Mouse (Mus musculus) lung, embryonic 15.5 days (tissue): Measurements from ENCODE around the gene Ushbp1. TPM values are rescaled to one million over a fixed set of nuclear protein-coding genes. Genes with fewer than 3 reads are reported as not detected.
"Not testable (repeated sequence)": the region's sequence is repeated elsewhere in the genome, so short reads cannot be mapped to it uniquely, and the experiment has no call there.

Source experiments
- ATAC-seq: fragments of 200-750 bp; cut with Nextera tagmentation; 2 replicates; pipeline ENCODE4 v1.8.0; 2017; ENCODE audit warnings: moderate number of reproducible peaks, borderline replicate concordance; ENCODE audit not compliant: low FRiP score, low TSS enrichment; ENCODE audit errors: extremely low read depth
- H3K27ac ChIP-seq: fragments of 300-500 bp; sonication (generic); 2 replicates; pipeline ENCODE4 v1.5.1; 2015; ENCODE audit warnings: moderate library complexity, mild to moderate bottlenecking, inconsistent platforms
- H3K27me3 ChIP-seq: fragments of 300-500 bp; sonication (generic); 2 replicates; pipeline ENCODE4 v1.6.1; 2015; ENCODE audit warnings: inconsistent platforms
- H3K36me3 ChIP-seq: fragments of 300-500 bp; sonication (generic); 2 replicates; pipeline ENCODE4 v1.6.1; 2015; ENCODE audit warnings: inconsistent platforms
- H3K4me1 ChIP-seq: fragments of 300-500 bp; sonication (generic); 2 replicates; pipeline ENCODE4 v1.6.1; 2015; ENCODE audit warnings: inconsistent platforms
- H3K4me2 ChIP-seq: fragments of 300-500 bp; sonication (generic); 2 replicates; pipeline ENCODE4 v1.6.1; 2015; ENCODE audit warnings: inconsistent platforms, mild to moderate bottlenecking, moderate library complexity
- H3K4me3 ChIP-seq: fragments of 300-500 bp; sonication (generic); 2 replicates; pipeline ENCODE4 v1.5.1; 2015; ENCODE audit warnings: mild to moderate bottlenecking, inconsistent platforms
- H3K9ac ChIP-seq: fragments of 300-500 bp; sonication (generic); 2 replicates; pipeline ENCODE4 v1.6.1; 2015; ENCODE audit warnings: inconsistent platforms
- H3K9me3 ChIP-seq: fragments of 300-500 bp; sonication (generic); 2 replicates; pipeline ENCODE4 v1.6.1; 2016; ENCODE audit warnings: inconsistent platforms
- WGBS: fragments of 180-500 bp; shearing (Covaris S2); methylation state at CpG from one replicate; pipeline ENCODE4 v1.1.7; 2015; 5-methylcytosine and 5-hydroxymethylcytosine counted together
- polyA plus RNA-seq: library from polyadenylated mRNA; unstranded; fragments of >200 nt; fragmentation: Nextera tagmentation; extraction: Ambion mirVana; gene quantifications from 2 replicates; pipeline ENCODE4 v1.2.1, GENCODE M21; 2015

Gene Ushbp1
- polyA plus RNA-seq, 1 experiment from 2014 or later, result 30.7 TPM

DNA sequence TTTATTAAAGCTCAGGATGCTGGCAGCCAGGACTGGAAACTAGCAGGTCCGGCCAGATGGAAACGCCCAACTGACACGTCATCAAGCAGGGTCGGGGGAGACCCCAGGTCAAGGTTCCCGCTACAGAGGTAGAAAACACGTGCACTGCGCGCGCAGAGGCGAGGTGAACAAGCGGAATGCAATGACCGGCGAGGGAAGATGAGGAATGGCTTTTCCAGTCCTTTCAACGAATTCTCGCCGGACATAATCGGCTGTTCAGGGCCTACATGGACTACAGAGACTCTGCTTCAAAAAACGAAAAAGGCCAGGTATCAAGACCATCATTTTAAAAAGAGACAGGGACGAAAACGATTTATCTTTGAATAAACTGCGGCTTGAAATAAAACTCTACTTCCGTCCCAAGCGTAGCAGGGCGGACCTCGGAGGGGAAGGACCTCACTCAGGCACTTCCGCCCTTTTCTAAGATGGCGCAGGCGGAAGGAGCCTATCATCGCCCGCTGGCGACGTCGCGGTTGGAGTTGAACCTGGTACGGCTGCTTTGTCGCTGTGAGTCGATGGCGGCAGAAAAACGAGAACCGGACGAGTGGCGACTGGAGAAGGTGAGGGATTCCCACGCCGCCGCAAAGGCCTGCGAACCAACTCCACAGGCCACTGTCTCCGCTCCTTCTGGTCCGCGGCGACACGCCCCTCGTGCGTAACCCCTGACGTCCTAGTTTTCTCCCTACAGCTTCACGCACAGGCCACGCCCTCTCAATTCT, 28.7 kb downstream of the Ushbp1 start, which contains the start of gene Use1:
Gene Use1 (plus strand): TSS at position 78 of the 758 bp plus-strand sequence.
- Histone ChIP-seq H3K36me3 (peaks cover 10% of the 10 kb centered on the region; the same call in 1 of the 2 replicates), H3K9me3 (no peaks in the 10 kb centered on the region), H3K9ac (peak within 1 kb of the TSS; percentile 80), H3K4me1 (peaks cover 24% of the 10 kb centered on the region), H3K4me2 (peak within 1 kb of the TSS; percentile 83), H3K4me3 (peak within 1 kb of the TSS; percentile 73), H3K27ac (peak within 1 kb of the TSS; percentile 93), H3K27me3 (no peaks in the 10 kb centered on the region)
- WGBS, result under 1% methylated on average over 56 of the region's 56 CpGs
- ATAC-seq, result peak; percentile 86

DNA sequence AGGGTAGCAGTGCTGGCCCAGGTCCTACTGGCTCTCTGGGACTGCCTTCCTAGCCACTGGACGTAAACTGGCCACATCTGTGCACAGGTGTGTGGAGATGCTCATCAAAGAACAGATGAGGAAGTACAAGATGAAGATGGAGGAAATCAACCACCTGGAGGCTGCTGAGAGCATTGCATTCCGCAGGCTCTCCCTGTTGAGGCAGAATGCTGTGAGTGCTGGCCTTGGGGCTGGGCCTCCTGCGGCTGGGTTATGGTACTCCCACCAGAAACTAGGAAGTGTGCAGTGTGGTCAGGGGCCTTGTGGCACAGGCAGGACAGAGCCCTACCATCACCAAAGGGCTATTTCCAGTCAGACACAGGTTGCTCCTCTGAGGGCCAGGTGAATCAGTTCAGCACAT, 37.6 kb downstream of the Ushbp1 start:
- Histone ChIP-seq H3K36me3 (peaks cover 36% of the 10 kb centered on the region), H3K27me3 (no peaks in the 10 kb centered on the region), H3K9me3 (no peaks in the 10 kb centered on the region), H3K4me3 (no peak overlapping the region), H3K4me1 (no peaks in the 10 kb centered on the region), H3K4me2 (no peak overlapping the region), H3K9ac (no peak overlapping the region), H3K27ac (no peak overlapping the region)
- no peak for ATAC-seq
- 78% methylated on average over 3 of the region's 3 CpGs for WGBS

DNA sequence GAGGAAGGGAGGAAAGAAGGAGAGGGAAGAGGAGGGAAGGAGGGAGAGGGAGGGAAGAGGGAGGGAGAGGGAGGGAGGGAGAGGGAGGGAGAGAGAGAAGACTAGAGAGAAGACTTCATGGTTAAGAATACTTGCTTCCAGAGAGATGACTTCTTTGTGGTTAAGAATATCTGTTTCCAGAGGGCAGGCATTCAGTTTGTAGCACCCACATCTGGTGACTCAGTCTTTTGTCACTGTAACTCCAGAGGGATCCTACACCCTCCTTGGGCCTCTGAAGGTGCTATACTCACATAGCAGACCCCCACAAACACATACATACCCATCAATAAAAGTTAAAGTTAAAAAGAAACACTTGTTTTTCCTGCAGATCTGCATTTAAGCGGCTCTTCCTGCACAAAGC, 44.1 kb downstream of the Ushbp1 start:
- no peak overlapping the region for H3K9ac ChIP-seq
- H3K9me3 ChIP-seq, result no peaks in the 10 kb centered on the region
- no peaks in the 10 kb centered on the region for H3K4me1 ChIP-seq
- no peak overlapping the region for H3K4me2 ChIP-seq
- H3K36me3 ChIP-seq, result peaks cover 77% of the 10 kb centered on the region
- H3K4me3 ChIP-seq, result no peak overlapping the region
- no peak for ATAC-seq
- 79% methylated on average over 1 of the region's 1 CpGs for WGBS
- no peaks in the 10 kb centered on the region for H3K27me3 ChIP-seq
- H3K27ac ChIP-seq, result no peak overlapping the region

DNA sequence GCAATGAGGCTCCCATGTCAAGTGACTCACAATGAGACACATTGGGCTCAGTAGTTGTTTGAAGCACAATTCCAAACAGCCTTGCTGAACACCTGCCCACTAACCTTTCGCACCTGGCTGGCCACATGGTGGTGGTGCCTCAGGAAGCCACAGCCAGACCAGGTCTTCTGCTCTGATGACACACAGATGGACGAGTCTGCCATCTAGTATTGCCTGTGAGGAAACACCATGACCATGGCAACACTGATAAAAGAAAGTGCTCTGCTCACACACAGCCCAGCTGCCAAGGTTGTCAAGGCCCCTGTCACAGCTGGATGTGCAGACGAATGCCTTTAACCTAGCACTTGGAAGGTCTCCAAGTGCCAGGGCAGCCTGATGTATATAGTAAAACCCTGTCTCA, 44.5 kb downstream of the Ushbp1 start:
- no peak for ATAC-seq
- Histone ChIP-seq H3K9me3 (no peaks in the 10 kb centered on the region), H3K4me3 (no peak overlapping the region), H3K36me3 (peaks cover 78% of the 10 kb centered on the region), H3K27me3 (no peaks in the 10 kb centered on the region), H3K4me2 (no peak overlapping the region), H3K4me1 (no peaks in the 10 kb centered on the region), H3K9ac (no peak overlapping the region), H3K27ac (no peak overlapping the region)
- 60% methylated on average over 3 of the region's 3 CpGs for WGBS

DNA sequence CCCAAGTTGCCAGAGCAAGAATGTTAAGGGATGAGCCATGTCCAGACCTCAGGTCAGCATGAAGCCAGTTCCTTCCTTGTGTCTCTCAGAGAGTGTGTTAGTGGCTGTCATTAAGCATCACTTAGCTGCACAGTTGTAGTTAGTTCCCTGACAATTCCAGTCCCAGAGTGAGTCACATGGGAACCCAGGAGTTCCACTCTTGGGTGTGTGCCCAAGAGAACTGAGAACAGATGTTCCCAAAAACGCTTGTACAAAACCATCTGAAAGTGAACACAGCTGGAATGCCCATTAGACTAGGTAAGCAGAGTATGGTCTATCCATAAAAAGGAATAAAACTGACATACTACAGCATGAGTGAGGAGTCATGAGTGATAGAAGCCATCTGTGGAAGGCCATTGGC, 49.0 kb downstream of the Ushbp1 start:
- H3K4me2 ChIP-seq, result no peak overlapping the region
- peaks cover 69% of the 10 kb centered on the region for H3K36me3 ChIP-seq
- 80% methylated on average over 1 of the region's 1 CpGs for WGBS
- H3K4me1 ChIP-seq, result no peaks in the 10 kb centered on the region
- H3K27me3 ChIP-seq, result no peaks in the 10 kb centered on the region
- no peak for ATAC-seq
- H3K9ac ChIP-seq, result no peak overlapping the region
- no peak overlapping the region for H3K27ac ChIP-seq
- H3K4me3 ChIP-seq, result no peak overlapping the region
- H3K9me3 ChIP-seq, result no peaks in the 10 kb centered on the region

DNA sequence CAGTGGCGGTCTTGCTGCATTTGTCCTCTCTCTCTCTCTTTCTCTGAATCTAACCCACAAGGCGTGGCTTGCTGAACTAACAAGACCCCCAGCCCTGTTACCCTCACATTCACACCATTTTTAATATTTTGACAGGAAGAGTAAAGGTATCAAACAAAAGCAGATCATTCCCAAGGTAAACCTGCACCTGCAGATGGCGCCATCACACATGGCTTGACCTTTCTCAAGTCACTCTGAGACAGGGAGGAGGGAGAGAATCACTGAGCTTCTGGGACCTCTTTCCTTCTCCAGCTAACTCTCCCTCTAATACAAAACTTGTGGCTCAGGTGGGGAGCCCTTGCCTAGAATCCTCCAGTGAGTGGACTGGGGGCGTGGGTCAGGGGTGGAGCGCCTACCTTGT, 55.0 kb downstream of the Ushbp1 start:
- Histone ChIP-seq H3K27ac (no peak overlapping the region), H3K4me2 (no peak overlapping the region), H3K4me1 (no peaks in the 10 kb centered on the region), H3K9ac (no peak overlapping the region), H3K27me3 (no peaks in the 10 kb centered on the region), H3K36me3 (peaks cover 19% of the 10 kb centered on the region), H3K9me3 (no peaks in the 10 kb centered on the region), H3K4me3 (no peak overlapping the region)
- no peak for ATAC-seq
- 67% methylated on average over 5 of the region's 5 CpGs for WGBS

DNA sequence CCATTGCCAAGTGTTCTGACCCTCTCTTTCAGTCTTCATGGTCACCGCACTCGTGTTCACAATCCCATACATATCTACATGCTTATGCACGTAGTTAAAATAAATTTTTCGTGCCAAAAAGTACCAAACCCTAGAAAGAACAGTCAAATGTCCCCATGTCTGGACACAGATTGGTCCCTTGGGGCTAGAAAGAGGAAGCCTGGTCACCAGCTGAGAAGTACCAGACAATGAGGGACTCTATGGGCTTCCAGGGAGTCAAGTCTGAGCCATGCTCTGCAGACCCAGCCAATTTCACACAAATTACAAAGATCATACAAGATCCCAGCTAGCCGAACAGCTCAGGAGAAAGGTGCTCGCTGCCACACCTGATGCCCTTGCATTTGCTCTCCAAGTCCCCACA, 57.8 kb downstream of the Ushbp1 start:
- H3K4me3 ChIP-seq, H3K4me1 ChIP-seq, H3K27ac ChIP-seq, ATAC-seq, H3K9me3 ChIP-seq, H3K27me3 ChIP-seq, H3K4me2 ChIP-seq, H3K9ac ChIP-seq: not testable (repeated sequence)
- 91% methylated on average over 6 of the region's 6 CpGs for WGBS
- H3K36me3 ChIP-seq, result peaks cover 14% of the 10 kb centered on the region

Other genes with a start within 250 kb of the Ushbp1 start
- 18.5 TPM in 2 replicates for gene Myo9b, start 123.1 kb downstream of the Ushbp1 start, polyA plus RNA-seq
- 57.7 and 68.7 TPM in 2 replicates for gene Haus8, start 122.9 kb downstream of the Ushbp1 start, polyA plus RNA-seq
- 85.0 and 87.0 TPM in 2 replicates for gene Use1, start 29.0 kb downstream of the Ushbp1 start, polyA plus RNA-seq
- 7.0 and 7.2 TPM in 2 replicates for gene Ocel1, start 24.5 kb downstream of the Ushbp1 start, polyA plus RNA-seq
- 76.6 and 80.4 TPM in 2 replicates for gene Nr2f6, start 13.8 kb downstream of the Ushbp1 start, polyA plus RNA-seq
- gene Babam1, start 1.1 kb upstream of the Ushbp1 start, polyA plus RNA-seq, result 109 and 112 TPM in 2 replicates
- 42.6 and 46.7 TPM in 2 replicates for gene Ankle1, start 10.2 kb upstream of the Ushbp1 start, polyA plus RNA-seq
- gene Abhd8, start 67.9 kb upstream of the Ushbp1 start, polyA plus RNA-seq, result 51.3 and 56.0 TPM in 2 replicates
- 130 and 147 TPM in 2 replicates for gene Mrpl34, start 69.2 kb upstream of the Ushbp1 start, polyA plus RNA-seq
- 104 TPM in 2 replicates for gene Dda1, start 73.4 kb upstream of the Ushbp1 start, polyA plus RNA-seq
- gene Ano8, start 90.2 kb upstream of the Ushbp1 start, polyA plus RNA-seq, result 1.6 and 1.9 TPM in 2 replicates
- 16.3 and 19.1 TPM in 2 replicates for gene Gtpbp3, start 92.3 kb upstream of the Ushbp1 start, polyA plus RNA-seq
- gene Plvap, start 116.0 kb upstream of the Ushbp1 start, polyA plus RNA-seq, result 146 and 147 TPM in 2 replicates
- 0.39 and 0.65 TPM in 2 replicates for gene Ccdc194, start 129.9 kb upstream of the Ushbp1 start, polyA plus RNA-seq
- 49.7 and 52.0 TPM in 2 replicates for gene Bst2, start 141.7 kb upstream of the Ushbp1 start, polyA plus RNA-seq
- gene Mvb12a, start 147.1 kb upstream of the Ushbp1 start, polyA plus RNA-seq, result 95.2 and 96.6 TPM in 2 replicates
- gene Tmem221, start 163.1 kb upstream of the Ushbp1 start, polyA plus RNA-seq, result 3.3 and 4.6 TPM in 2 replicates
- gene Nxnl1, start 170.8 kb upstream of the Ushbp1 start, polyA plus RNA-seq, result not detected in 2 replicates
- gene Slc27a1, start 173.1 kb upstream of the Ushbp1 start, polyA plus RNA-seq, result 34.3 and 36.7 TPM in 2 replicates
- gene Pgls, start 196.4 kb upstream of the Ushbp1 start, polyA plus RNA-seq, result 228 and 230 TPM in 2 replicates
- gene Fam129c, start 201.8 kb upstream of the Ushbp1 start, polyA plus RNA-seq, result 3.1 and 3.4 TPM in 2 replicates
- 77.9 and 79.3 TPM in 2 replicates for gene Colgalt1, start 215.2 kb upstream of the Ushbp1 start, polyA plus RNA-seq